Mouse (Mus musculus): Measurements from ENCODE around the gene Rnf215. TPM values are rescaled to one million over a fixed set of nuclear protein-coding genes. Genes with fewer than 3 reads are reported as not detected.
A peak's percentile ranks its signal among the peaks of the same experiment; 100 is the strongest.

The Rnf215 gene
- 35.5 and 37.0 TPM in 2 replicates for polyA plus RNA-seq (2016; fragmentation: Nextera tagmentation; extraction: Ambion mirVana)

- ATAC-seq (ENCODE audit: low FRiP score), result peak; percentile 95
- peaks cover 30% of the 10 kb centered on the region for H3K36me3 ChIP-seq (replicated peaks)
- peaks cover 26% of the 10 kb centered on the region for H3K4me1 ChIP-seq
- peak within 1 kb of the TSS; percentile 76 for H3K4me2 ChIP-seq
- peak within 1 kb of the TSS; percentile 88 for H3K4me3 ChIP-seq (replicated peaks)
- whole genome bisulfite sequencing, result 2% methylated on average over 65 of the region's 66 CpGs
- no peaks in the 10 kb centered on the region for H3K27me3 ChIP-seq
- peak within 1 kb of the TSS; percentile 79 for H3K27ac ChIP-seq
- peaks cover 3% of the 10 kb centered on the region; the same call in 1 of the 2 replicates for H3K9me3 ChIP-seq
- H3K9ac ChIP-seq, result peak within 1 kb of the TSS; percentile 97
Measured at GRCm38 (mm10) chr11:4134986-4135935, at the start of gene Rnf215. Gene Rnf215, plus strand, starts transcription at chr11:4135202.

- no peak for ATAC-seq (ENCODE audit: low FRiP score)
- peaks cover 6% of the 10 kb centered on the region for H3K36me3 ChIP-seq (replicated peaks)
- 60% methylated on average over 1 of the region's 1 CpGs for WGBS
Measured at GRCm38 (mm10) chr11:4086246-4086645, 48.8 kb upstream of the Rnf215 start.

DNA sequence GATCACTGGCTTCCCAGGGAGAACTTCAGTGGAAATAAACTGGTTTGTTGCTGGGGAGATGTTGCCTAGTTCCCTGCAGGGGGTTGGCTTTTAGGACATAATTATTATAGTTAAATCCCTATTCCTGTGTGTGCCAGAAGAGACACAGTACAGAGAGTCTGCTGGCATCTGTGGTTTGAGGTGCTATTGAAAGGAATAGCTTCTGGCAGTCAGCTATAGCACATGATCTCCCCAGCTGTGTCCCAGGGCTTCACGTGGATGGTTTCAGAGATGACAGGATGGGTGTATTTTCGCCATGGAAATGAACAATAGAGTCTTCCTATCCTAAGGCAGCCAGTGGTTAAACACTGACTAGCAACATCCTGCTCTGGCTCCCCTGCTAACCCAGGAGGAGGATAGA is 47.7 kb upstream of the Rnf215 start:
- no peak for ATAC-seq (ENCODE audit: low FRiP score)
- H3K27ac ChIP-seq, result no peak overlapping the region
- H3K4me3 ChIP-seq (replicated peaks), result no peak overlapping the region
- 0 out of 2 replicates have a peak, but pooled peaks cover 3% of the 10 kb centered on the region for H3K4me1 ChIP-seq
- H3K36me3 ChIP-seq (replicated peaks), result peaks cover 16% of the 10 kb centered on the region
- 61% methylated on average over 2 of the region's 2 CpGs for WGBS
- H3K9me3 ChIP-seq, result no peaks in the 10 kb centered on the region
- no peak overlapping the region for H3K4me2 ChIP-seq
- H3K27me3 ChIP-seq, result no peaks in the 10 kb centered on the region
- no peak overlapping the region for H3K9ac ChIP-seq

More at GRCm38 (mm10) chr11:4086246-4086645, 48.8 kb upstream of the Rnf215 start:
- no peaks in the 10 kb centered on the region for H3K27me3 ChIP-seq
- H3K4me3 ChIP-seq (replicated peaks), result no peak overlapping the region
- H3K4me1 ChIP-seq, result 0 out of 2 replicates have a peak, but pooled peaks cover 3% of the 10 kb centered on the region
- no peaks in the 10 kb centered on the region for H3K9me3 ChIP-seq
- no peak overlapping the region for H3K27ac ChIP-seq
- no peak overlapping the region for H3K9ac ChIP-seq
- no peak overlapping the region for H3K4me2 ChIP-seq

DNA sequence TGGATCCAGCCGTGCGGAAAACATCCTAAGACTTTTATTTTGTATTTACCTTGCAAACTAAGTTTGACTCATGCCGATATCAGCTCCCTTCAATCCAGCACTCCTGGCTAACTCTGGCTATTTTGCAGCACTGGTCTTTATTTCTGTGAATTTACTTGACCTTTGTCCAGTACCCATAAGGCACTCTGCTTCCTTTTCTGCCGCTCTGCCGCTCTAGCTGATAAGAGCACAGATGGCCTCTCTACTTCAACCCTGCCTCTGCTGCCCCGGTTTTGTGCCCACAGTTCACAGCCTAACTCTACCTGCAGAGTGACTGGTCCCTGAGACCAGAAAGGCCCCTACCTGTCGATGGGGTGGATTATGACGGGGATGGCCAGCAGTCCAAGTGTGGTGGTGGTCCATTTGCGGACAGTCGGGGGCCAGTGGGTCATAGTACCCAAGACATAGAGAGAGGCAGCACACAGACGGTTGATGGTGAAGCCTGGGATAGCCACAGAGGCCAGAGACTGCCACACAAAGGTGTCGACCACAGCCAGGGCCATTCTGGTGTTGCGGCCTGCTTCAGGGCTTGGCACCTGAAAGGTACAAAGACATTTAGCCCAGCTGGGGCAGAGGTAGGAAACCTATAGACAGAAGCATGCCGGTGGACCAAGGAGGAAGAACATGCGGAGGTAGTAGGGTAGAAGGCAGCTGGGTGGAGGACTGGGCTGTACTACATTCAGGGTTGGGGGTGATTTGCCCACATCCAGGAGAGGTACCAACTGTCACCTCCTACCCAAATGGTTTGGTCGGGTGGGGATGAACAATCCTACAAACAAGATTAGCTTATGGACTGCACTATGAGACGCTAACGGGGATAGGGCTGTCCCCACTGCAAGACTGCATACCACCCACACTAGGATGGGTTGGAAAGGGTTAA is 41.3 kb upstream of the Rnf215 start:
- H3K4me2 ChIP-seq, result 0 out of 2 replicates have a peak overlapping the region, but pooled peaks have one; percentile 81
- ATAC-seq (ENCODE audit: low FRiP score), result no peak
- H3K4me1 ChIP-seq, result peaks cover 32% of the 10 kb centered on the region
- no peaks in the 10 kb centered on the region for H3K27me3 ChIP-seq
- no peaks in the 10 kb centered on the region for H3K9me3 ChIP-seq
- no peak overlapping the region for H3K9ac ChIP-seq
- no peak overlapping the region for H3K27ac ChIP-seq
- 86% methylated on average over 18 of the region's 18 CpGs for WGBS
- peak overlapping the region; percentile 58; the same call in 1 of the 2 replicates for H3K4me3 ChIP-seq (replicated peaks)
- peaks cover 16% of the 10 kb centered on the region for H3K36me3 ChIP-seq (replicated peaks)

DNA sequence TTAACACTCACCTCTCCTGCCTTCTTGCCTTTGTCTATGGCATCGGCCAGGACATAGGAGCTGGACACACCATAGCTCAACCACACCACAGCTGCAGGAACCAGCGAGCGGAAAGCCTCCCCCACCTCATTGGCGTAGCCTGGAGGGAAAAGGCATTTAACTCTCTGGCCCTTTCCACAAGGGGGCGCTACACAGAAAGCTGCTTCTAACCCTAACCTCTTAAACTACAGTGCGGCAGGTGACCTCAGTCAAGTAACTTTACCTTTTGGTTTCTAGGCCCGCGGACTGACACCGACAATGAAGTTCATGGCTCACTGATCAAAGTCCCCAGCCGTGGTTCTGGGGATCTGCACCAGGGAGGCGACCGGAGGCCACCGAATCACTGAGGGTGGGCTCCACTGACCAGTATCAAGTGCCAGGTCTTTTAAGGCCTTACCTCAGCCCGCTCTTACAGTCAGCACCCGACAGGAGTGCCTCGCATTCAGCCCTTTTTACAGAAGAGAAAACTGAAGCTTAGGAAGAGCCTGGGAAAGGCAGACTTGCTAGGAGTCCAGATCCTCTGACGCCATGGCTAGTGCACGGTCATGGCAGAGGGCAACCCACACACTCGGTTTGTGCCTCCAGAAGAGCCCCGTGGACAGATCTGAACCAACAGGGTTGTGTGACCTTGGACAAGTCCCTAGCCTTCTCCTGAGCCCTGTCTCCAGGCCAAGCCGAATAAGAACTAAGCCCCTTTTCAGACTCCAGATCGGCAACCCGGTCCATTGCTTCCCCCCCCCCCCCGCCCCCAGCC is 40.4 kb upstream of the Rnf215 start:
- no peak for ATAC-seq (ENCODE audit: low FRiP score)
- 4% methylated on average over 21 of the region's 24 CpGs for WGBS

GRCm38 (mm10) chr11:4095171-4096053 is 39.6 kb upstream of the Rnf215 start, which contains the start of gene Mtfp1:
Gene Mtfp1, minus strand, starts transcription at chr11:4095445.
- no peak for ATAC-seq (ENCODE audit: low FRiP score)
- Histone ChIP-seq H3K36me3 (replicated peaks) (peaks cover 16% of the 10 kb centered on the region), H3K27ac (peak within 1 kb of the TSS; percentile 67), H3K4me2 (peak within 1 kb of the TSS; percentile 81), H3K4me1 (peaks cover 32% of the 10 kb centered on the region), H3K9ac (peak within 1 kb of the TSS; percentile 56), H3K27me3 (no peaks in the 10 kb centered on the region), H3K9me3 (no peaks in the 10 kb centered on the region), H3K4me3 (replicated peaks) (peak within 1 kb of the TSS; percentile 58)
- WGBS, result 6% methylated on average over 33 of the region's 34 CpGs

More for the DNA sequence above, 40.4 kb upstream of the Rnf215 start:
- H3K9ac ChIP-seq, result peak overlapping the region; percentile 56
- peak overlapping the region; percentile 58 for H3K4me3 ChIP-seq (replicated peaks)
- peak overlapping the region; percentile 81 for H3K4me2 ChIP-seq
- H3K9me3 ChIP-seq, result no peaks in the 10 kb centered on the region
- no peaks in the 10 kb centered on the region for H3K27me3 ChIP-seq
- H3K36me3 ChIP-seq (replicated peaks), result peaks cover 16% of the 10 kb centered on the region
- peak overlapping the region; percentile 67 for H3K27ac ChIP-seq
- peaks cover 32% of the 10 kb centered on the region for H3K4me1 ChIP-seq

- ATAC-seq (ENCODE audit: low FRiP score), result peak; percentile 96
- 3% methylated on average over 45 of the region's 45 CpGs for WGBS
Measured at GRCm38 (mm10) chr11:4096054-4096984, 38.7 kb upstream of the Rnf215 start.

GRCm38 (mm10) chr11:4097091-4097621 is 37.8 kb upstream of the Rnf215 start:
- 24% methylated on average over 10 of the region's 10 CpGs for WGBS

More at GRCm38 (mm10) chr11:4096054-4096984, 38.7 kb upstream of the Rnf215 start:
- peaks cover 9% of the 10 kb centered on the region for H3K36me3 ChIP-seq (replicated peaks)
- H3K4me1 ChIP-seq, result peaks cover 32% of the 10 kb centered on the region
- H3K9me3 ChIP-seq, result no peaks in the 10 kb centered on the region
- no peaks in the 10 kb centered on the region for H3K27me3 ChIP-seq
- peak overlapping the region; percentile 58 for H3K4me3 ChIP-seq (replicated peaks)
- H3K4me2 ChIP-seq, result peak overlapping the region; percentile 81
- H3K27ac ChIP-seq, result peak overlapping the region; percentile 82
- peak overlapping the region; percentile 74 for H3K9ac ChIP-seq

GRCm38 (mm10) chr11:4098120-4098519 is 36.9 kb upstream of the Rnf215 start:
- H3K9ac ChIP-seq, result no peak overlapping the region
- H3K4me3 ChIP-seq (replicated peaks), result no peak overlapping the region
- H3K4me2 ChIP-seq, result no peak overlapping the region
- no peaks in the 10 kb centered on the region for H3K27me3 ChIP-seq
- 67% methylated on average over 8 of the region's 8 CpGs for WGBS
- no peak for ATAC-seq (ENCODE audit: low FRiP score)
- H3K36me3 ChIP-seq (replicated peaks), result no peaks in the 10 kb centered on the region
- no peak overlapping the region for H3K27ac ChIP-seq
- H3K4me1 ChIP-seq, result peaks cover 32% of the 10 kb centered on the region
- H3K9me3 ChIP-seq, result no peaks in the 10 kb centered on the region

More at GRCm38 (mm10) chr11:4097091-4097621, 37.8 kb upstream of the Rnf215 start:
- peak; percentile 49 for ATAC-seq (ENCODE audit: low FRiP score)
- Histone ChIP-seq H3K36me3 (replicated peaks) (peaks cover under 1% of the 10 kb centered on the region; the same call in 1 of the 2 replicates), H3K4me2 (peak overlapping the region; percentile 81), H3K4me1 (peaks cover 32% of the 10 kb centered on the region), H3K9ac (peak overlapping the region; percentile 74), H3K9me3 (no peaks in the 10 kb centered on the region), H3K4me3 (replicated peaks) (peak overlapping the region; percentile 58), H3K27ac (peak overlapping the region; percentile 82), H3K27me3 (no peaks in the 10 kb centered on the region)

Measured in forebrain, embryonic 12.5 days (tissue).